Mouse (Mus musculus): ENCODE measurements around the gene Rbp1. TPM values are rescaled to one million over a fixed set of nuclear protein-coding genes. Genes with fewer than 3 reads are reported as not detected.

Rbp1 gene
- total RNA-seq (2017) = 6.4 and 14.9 TPM in 2 replicates

DNA sequence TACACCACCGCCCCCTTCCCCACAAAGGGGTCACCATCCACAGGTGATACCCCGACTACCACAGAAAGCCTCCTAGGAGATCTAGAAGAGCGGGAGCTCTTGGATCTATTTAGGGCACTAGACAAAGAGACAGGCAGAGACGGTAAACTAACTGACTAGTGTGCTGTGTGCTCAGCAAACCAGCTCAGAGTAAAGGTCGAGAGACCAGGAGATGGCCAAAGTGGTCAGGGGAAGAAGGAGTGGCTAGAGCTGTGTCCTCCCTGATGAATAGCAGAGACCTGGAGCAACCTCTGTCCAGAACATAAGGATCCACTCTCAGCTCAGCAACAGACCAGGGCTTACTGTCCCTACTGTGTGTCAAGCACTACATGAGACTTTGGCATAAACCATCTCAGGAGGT, at the start of gene Rbp1:
Gene Rbp1 (plus strand): TSS at position 306 of the 400 bp plus-strand sequence.
- no peak for ATAC-seq (replicated peaks in 1 of 2; ENCODE audit: insufficient read depth in 1 of 2, low FRiP score in 2 of 2, low TSS enrichment in 1 of 2, low read depth in 1 of 2, poor library complexity in 2 of 2, severe bottlenecking in 2 of 2)

DNA sequence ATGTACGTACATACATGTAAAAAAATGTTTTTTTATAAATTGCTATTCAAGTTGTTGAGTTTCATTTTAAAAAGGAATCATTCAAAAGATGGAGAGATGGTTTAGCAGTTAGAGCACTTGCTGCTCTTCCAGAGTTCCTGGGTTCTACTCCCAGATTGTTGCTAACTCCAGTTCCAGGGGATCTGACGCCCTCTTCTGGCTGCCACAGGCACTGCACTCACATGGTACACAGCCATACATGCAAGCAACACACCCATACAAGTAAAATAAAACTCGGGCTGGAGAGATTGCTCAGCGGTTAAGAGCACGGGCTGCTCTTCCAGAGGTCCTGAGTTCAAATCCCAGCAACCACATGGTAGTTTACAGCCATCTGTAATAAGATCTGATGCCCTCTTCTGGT, 49.4 kb upstream of the Rbp1 start:
- ATAC-seq (replicated peaks in 1 of 2; ENCODE audit: insufficient read depth in 1 of 2, low FRiP score in 2 of 2, low TSS enrichment in 1 of 2, low read depth in 1 of 2, poor library complexity in 2 of 2, severe bottlenecking in 2 of 2) = no peak

GRCm38 (mm10) chr9:98374897-98375296, 47.9 kb upstream of the Rbp1 start:
- ATAC-seq (replicated peaks in 1 of 2; ENCODE audit: insufficient read depth in 1 of 2, low FRiP score in 2 of 2, low TSS enrichment in 1 of 2, low read depth in 1 of 2, poor library complexity in 2 of 2, severe bottlenecking in 2 of 2) = no peak

GRCm38 (mm10) chr9:98375329-98376170, 47.2 kb upstream of the Rbp1 start:
- ATAC-seq (replicated peaks in 1 of 2; ENCODE audit: insufficient read depth in 1 of 2, low FRiP score in 2 of 2, low TSS enrichment in 1 of 2, low read depth in 1 of 2, poor library complexity in 2 of 2, severe bottlenecking in 2 of 2) = no peak

GRCm38 (mm10) chr9:98379736-98380135, 43.0 kb upstream of the Rbp1 start:
- no peak for ATAC-seq (replicated peaks in 1 of 2; ENCODE audit: insufficient read depth in 1 of 2, low FRiP score in 2 of 2, low TSS enrichment in 1 of 2, low read depth in 1 of 2, poor library complexity in 2 of 2, severe bottlenecking in 2 of 2)

DNA sequence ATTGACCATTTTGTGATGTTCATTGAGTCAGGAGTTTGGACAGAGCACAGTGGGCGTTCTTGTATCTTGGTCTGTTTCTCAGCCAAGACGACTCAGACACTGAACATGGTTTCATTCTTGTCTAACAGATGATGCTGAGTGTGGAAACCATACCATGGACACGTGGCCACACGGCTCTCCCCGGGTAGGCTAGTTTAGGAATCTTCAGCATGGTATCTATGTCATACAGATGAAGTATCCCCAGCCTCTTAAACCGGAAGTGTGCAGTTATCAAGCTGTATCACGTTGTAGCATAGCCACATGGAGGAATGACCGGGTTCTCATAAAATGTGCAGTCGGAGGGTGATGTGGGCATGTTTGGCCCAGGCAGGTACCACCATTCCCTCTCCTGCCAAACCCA, 42.2 kb upstream of the Rbp1 start:
- no peak for ATAC-seq (replicated peaks in 1 of 2; ENCODE audit: insufficient read depth in 1 of 2, low FRiP score in 2 of 2, low TSS enrichment in 1 of 2, low read depth in 1 of 2, poor library complexity in 2 of 2, severe bottlenecking in 2 of 2)

DNA sequence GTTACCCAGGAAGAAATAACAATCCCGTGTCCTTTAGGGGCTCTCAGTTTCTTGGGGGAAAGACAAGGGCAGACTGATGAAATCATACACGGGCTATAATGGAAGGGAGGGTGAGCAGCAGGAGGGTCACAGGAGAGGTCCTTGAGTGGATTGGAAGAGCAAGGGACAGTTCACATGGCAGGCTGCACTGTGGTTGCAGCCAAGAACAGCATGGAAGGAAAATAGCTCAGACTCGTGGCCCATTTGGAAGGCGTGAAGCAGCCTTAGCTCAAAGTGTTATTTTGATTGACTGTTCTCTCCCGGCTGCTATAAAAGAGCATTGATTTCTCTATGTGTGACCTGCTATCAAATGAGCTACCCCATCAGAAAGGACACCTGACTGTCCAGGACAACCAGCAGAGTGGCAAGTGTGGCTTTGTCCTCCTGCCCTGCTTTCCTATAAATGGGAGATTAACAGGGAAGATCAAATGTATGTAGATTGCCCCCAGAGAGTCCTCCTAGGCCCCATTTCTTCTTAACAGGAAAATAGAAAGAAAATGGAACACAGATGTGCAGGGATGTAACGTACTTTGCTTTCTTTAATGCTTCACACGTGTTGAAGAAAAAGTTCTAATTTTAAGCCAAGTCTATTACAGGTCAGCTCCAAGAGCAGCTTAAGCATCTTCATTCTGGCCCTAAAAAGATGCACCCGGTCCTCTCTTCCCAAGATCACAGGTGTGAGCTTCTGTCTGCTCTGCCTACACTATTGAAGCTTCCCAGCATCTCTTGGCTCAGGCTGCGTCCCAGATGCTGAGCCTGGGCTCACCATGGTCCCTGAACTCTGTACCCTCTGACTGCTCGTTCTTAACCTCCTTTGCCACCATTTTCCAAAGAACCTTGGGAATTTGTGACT, 34.8 kb upstream of the Rbp1 start:
- ATAC-seq (replicated peaks in 1 of 2; ENCODE audit: insufficient read depth in 1 of 2, low FRiP score in 2 of 2, low TSS enrichment in 1 of 2, low read depth in 1 of 2, poor library complexity in 2 of 2, severe bottlenecking in 2 of 2) = no peak

DNA sequence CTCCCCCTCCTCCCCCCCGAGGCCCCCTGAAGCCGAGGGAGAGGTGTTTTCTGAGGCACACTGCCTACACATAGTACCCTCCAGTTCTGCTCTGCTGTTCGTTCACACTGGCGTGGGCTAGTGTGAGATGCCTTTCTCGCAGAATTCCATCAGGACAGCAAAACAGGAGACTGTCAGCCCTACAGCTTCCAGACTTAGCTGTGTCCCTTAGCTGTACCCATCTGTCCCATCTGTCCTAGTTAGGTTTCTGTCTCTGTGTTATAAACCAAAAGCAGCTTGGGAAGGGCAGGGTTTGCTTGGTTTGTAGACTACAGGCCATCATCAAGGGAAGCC, 34.2 kb upstream of the Rbp1 start:
- no peak for ATAC-seq (replicated peaks in 1 of 2; ENCODE audit: insufficient read depth in 1 of 2, low FRiP score in 2 of 2, low TSS enrichment in 1 of 2, low read depth in 1 of 2, poor library complexity in 2 of 2, severe bottlenecking in 2 of 2)

GRCm38 (mm10) chr9:98393496-98393895, 29.3 kb upstream of the Rbp1 start:
- no peak for ATAC-seq (replicated peaks in 1 of 2; ENCODE audit: insufficient read depth in 1 of 2, low FRiP score in 2 of 2, low TSS enrichment in 1 of 2, low read depth in 1 of 2, poor library complexity in 2 of 2, severe bottlenecking in 2 of 2)

DNA sequence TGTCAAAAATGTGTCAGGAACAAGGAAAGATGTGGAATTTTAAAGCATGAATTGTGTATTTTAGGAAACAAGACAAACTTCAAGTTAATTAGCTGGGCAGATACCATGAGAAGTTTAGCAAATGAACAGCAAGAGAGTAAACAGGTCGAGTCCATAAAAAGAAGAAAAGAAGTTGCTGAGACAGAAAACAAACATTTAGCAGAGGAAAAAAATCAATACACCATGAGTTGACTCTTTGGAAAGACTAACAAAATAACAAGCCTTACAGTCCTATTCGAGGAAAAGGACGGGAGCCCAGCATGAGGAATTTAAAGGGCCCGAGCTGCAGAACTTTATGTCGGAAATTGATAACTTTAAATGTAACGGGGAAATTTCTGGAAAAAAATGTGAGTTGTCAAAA, 25.6 kb upstream of the Rbp1 start:
- no peak for ATAC-seq (replicated peaks in 1 of 2; ENCODE audit: insufficient read depth in 1 of 2, low FRiP score in 2 of 2, low TSS enrichment in 1 of 2, low read depth in 1 of 2, poor library complexity in 2 of 2, severe bottlenecking in 2 of 2)

GRCm38 (mm10) chr9:98397866-98398265, 24.9 kb upstream of the Rbp1 start:
- ATAC-seq (replicated peaks in 1 of 2; ENCODE audit: insufficient read depth in 1 of 2, low FRiP score in 2 of 2, low TSS enrichment in 1 of 2, low read depth in 1 of 2, poor library complexity in 2 of 2, severe bottlenecking in 2 of 2) = no peak

DNA sequence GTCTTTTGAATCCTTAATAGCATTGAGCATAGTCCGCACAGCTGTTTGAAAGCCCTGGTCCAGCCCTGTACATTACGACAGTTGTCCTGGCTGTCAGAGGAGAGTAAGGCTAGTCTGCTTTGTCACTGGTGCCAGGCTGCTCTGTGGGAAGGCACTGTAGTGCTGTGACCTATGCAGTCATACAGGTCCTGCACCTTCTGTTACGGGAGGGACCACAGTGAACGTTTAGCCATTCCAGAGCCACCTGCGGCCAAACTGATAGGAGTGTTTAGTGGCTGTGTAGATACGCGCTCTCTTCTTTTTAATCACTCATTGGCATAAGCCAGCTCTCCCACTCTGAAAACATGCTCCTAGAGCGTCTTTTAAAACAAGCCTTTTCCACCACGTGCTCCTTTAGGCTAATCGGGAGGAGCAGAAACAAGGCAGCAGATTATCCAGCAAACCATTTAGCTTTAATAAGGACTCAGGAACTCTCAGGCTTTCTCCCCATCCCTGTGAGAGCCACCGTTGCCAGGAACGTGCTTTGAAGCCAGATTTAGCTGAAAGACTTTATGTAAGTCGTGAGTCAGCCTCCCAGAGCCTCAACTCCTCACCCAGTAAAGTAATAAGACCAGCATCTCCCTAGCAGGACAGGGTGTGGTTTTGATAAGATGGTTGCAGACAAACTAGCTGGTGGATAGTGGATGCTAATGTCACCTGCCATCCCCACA, 22.4 kb upstream of the Rbp1 start:
- ATAC-seq (replicated peaks in 1 of 2; ENCODE audit: insufficient read depth in 1 of 2, low FRiP score in 2 of 2, low TSS enrichment in 1 of 2, low read depth in 1 of 2, poor library complexity in 2 of 2, severe bottlenecking in 2 of 2) = no peak

DNA sequence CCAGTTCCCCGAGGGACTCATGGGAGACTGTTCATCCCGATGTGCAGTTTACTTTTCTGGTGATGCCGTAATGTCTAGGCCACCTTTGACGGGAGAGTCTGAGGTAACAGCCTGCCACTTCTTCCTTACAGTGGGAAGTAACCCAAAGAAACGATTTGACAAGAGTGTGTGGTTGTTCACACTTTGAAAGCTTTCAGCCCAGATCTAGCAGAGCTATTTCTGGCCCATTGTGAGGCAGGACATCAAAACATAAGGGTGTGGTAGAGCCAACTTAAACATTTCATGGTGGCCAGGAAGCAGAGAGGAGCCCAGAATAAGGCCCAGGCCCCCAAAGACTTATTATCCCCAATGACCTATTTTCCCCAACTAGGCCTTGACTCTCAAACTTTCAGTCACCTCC, 21.1 kb upstream of the Rbp1 start:
- no peak for ATAC-seq (replicated peaks in 1 of 2; ENCODE audit: insufficient read depth in 1 of 2, low FRiP score in 2 of 2, low TSS enrichment in 1 of 2, low read depth in 1 of 2, poor library complexity in 2 of 2, severe bottlenecking in 2 of 2)

DNA sequence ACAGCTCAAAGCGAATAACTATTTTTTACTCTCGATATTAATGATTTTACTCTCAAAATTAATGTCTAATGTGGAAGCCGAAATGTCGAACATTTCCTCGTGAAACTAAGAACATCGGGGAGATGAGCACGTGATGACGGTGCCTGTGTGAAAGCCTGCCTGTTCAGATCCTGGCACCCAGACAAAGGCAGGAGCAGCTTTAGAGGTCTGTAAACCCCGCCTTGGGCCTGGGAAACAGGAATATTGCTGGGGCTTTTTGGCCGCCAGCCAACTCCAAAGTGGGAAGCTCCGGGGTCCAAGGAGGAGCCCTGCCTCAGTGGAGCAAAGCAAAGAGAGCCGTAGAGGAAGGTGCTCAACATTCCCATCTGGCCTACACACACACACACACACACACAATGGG, 15.0 kb upstream of the Rbp1 start:
- ATAC-seq (replicated peaks in 1 of 2; ENCODE audit: insufficient read depth in 1 of 2, low FRiP score in 2 of 2, low TSS enrichment in 1 of 2, low read depth in 1 of 2, poor library complexity in 2 of 2, severe bottlenecking in 2 of 2) = no peak

- ATAC-seq (replicated peaks in 1 of 2; ENCODE audit: insufficient read depth in 1 of 2, low FRiP score in 2 of 2, low TSS enrichment in 1 of 2, low read depth in 1 of 2, poor library complexity in 2 of 2, severe bottlenecking in 2 of 2) = peak; percentile 81 to 84
These were observed 13.6 kb upstream of the Rbp1 start for GRCm38 (mm10) chr9:98409137-98409536.

GRCm38 (mm10) chr9:98415427-98415826, 7.3 kb upstream of the Rbp1 start:
- ATAC-seq (replicated peaks in 1 of 2; ENCODE audit: insufficient read depth in 1 of 2, low FRiP score in 2 of 2, low TSS enrichment in 1 of 2, low read depth in 1 of 2, poor library complexity in 2 of 2, severe bottlenecking in 2 of 2) = no peak

GRCm38 (mm10) chr9:98417919-98418318, 4.8 kb upstream of the Rbp1 start:
- ATAC-seq (replicated peaks in 1 of 2; ENCODE audit: insufficient read depth in 1 of 2, low FRiP score in 2 of 2, low TSS enrichment in 1 of 2, low read depth in 1 of 2, poor library complexity in 2 of 2, severe bottlenecking in 2 of 2) = peak; percentile 56 to 82; a peak in 3 of 4 replicates

DNA sequence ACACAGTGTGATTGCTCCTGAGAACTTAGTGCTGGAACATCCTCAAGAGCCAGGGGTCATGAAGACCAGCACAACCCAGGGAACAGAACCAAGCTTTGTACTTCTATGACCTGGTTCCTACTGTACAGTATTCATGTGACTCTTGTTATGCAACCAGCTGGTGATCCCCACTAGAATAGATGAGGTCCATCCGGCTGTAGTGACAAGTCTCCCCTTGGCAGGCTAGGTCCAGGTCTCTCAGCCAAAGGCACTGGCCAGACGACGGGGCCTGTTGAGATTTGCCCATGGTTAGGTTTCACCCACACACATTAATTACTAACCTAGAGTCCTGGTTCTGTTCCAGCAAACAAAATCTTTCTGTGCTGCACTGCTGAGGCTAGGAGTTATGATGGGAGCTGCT, 4.4 kb upstream of the Rbp1 start:
- no peak for ATAC-seq (replicated peaks in 1 of 2; ENCODE audit: insufficient read depth in 1 of 2, low FRiP score in 2 of 2, low TSS enrichment in 1 of 2, low read depth in 1 of 2, poor library complexity in 2 of 2, severe bottlenecking in 2 of 2)

Data from hematopoietic stem cell, adult 5-6 weeks (primary cell).